Mouse (Mus musculus) right cerebral cortex, postnatal 14 days (tissue): ENCODE measurements around the gene Atg10.

Experiments used
- DNase-seq: peaks from one replicate; pipeline ENCODE4 v3.0.0; 2022

Gene Atg10

DNA sequence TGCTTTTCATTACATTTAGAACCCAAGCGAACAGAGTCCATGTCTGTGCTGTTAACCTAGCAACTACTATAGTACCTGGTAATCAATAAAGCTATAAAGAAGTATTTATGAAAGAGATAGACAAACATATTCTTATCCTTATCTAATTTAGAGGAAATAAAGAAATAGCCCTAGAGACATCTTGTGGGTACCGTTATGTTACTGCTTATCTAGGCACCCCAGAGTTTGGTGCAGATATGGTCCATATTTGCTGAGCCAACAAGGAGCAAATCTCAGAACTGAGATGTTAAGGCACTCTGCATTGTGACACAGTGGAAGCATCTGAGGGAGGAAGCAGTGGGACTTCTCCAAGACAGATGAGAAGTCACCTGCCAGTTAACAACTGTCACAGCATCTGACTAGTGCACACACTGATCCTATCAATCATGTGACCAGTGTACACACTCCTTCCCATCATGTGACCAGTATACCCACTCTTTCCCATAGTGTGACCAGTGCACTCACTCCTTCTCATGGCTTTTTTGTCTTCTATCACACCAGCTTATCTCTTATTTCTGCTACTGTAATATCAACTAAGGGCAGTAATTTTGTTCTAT lies 228.6 kb downstream of the Atg10 start:
- DNase-seq, result no peak

DNA sequence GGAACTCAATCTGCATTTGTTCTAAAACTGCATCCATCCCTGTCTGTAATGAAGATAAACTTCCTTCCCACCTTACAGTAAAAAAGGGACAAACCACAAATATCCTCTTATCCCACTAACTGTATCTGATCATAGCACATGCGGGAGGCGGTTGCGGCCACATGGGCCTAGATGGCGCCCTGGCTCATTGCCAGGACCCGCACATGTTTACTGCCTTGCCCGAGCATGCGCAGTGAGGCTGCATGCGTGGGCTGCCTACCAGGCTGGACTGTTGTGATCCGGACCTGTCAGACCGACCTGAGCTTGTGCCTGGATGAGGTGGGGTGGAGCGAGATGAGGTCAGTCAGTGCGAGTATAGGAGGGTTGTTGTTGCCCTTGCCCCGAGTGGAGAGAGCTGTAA lies 230.2 kb downstream of the Atg10 start:
- peak; percentile 37 for DNase-seq

DNA sequence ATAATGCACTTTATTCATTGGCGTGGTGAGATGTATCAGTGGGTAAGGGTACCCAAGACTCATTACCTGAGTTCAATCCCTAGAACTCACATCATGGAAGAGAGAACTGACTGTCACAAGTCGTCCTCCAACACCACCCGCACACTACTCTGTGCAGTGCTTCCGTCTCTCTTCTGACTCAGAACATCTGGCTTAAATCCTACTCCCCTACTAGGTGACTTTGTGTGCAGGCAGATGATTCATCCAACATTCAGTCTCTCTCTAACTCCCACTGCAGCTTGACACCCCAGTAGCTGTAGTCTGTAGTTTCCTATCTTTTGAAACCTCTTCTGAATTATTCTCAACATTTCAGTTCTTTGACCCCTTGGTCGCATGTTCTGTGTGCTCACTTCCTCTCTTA lies 230.8 kb downstream of the Atg10 start:
- DNase-seq, result no peak

DNA sequence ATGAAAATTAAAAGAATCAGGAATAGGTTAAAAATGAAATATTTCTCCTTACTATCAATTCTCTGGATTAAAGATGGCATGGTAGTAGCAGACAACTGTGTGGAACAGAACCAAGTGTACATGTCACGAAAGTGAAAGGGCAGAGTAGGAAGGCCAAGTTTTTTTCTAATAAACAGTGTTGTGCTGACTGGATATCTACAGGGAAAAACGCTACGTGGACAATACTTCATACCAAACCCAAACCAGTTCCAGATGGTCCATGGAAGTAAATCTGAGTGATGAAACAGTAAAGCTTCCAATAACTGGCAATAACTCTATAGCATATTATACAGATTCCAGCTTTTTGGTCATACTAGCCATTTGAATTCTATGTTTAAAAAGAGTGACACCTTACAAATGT lies 235.5 kb downstream of the Atg10 start:
- DNase-seq, result no peak

DNA sequence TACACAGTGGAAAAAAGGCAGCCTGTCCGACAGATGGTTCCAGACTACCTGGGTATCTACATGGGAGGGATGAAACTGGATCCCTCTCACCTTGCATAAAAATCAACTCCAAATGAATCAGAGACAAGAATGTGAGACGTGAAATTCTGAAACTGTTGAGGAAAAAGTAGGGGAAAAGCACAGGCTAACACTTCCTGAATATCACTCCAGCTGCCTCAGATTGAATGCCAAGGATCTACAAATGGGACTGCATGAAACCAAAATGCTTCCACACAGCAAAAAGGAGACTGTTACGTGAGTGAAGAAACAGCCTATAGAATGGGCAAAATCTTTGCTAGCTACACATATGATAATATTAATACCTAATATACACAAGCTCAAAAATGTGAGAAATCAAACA lies 238.4 kb downstream of the Atg10 start:
- DNase-seq, result no peak

DNA sequence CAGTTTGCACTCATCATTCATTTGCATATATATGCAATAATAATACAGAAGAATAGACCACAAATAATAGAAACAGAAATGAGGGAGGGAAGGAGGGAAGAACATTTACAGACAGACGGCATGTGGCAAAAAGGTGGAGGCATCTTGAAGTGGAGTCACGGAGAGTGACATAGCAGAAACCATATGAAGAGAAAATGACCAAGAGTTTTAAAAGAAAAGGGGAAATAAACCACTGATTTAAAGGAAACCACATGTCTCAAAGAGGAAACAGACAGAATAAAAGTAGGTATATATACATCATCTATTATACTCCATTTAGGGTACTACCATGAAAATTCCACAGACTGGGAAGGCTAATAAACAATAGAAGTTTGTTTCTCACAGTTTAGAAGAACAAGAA lies 239.7 kb downstream of the Atg10 start:
- no peak for DNase-seq

DNA sequence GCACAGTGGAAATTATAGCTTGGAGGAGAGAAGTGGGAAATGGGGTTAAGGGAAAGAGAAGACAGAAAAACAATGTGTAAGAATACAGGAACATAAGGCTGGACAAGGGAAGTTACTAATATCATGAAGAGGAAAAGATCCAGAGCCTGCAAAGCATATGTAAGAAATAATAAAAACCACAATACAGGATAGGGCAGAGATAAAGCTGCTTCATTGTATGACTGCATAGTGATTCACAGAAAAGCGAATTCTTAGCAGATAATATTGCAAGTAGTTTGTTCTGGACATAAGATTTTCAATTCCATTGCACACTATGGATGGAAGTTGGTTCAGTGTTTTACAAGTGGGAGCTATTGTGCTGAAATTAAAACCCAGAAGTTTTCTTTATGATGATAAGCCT lies 242.0 kb downstream of the Atg10 start:
- no peak for DNase-seq

DNA sequence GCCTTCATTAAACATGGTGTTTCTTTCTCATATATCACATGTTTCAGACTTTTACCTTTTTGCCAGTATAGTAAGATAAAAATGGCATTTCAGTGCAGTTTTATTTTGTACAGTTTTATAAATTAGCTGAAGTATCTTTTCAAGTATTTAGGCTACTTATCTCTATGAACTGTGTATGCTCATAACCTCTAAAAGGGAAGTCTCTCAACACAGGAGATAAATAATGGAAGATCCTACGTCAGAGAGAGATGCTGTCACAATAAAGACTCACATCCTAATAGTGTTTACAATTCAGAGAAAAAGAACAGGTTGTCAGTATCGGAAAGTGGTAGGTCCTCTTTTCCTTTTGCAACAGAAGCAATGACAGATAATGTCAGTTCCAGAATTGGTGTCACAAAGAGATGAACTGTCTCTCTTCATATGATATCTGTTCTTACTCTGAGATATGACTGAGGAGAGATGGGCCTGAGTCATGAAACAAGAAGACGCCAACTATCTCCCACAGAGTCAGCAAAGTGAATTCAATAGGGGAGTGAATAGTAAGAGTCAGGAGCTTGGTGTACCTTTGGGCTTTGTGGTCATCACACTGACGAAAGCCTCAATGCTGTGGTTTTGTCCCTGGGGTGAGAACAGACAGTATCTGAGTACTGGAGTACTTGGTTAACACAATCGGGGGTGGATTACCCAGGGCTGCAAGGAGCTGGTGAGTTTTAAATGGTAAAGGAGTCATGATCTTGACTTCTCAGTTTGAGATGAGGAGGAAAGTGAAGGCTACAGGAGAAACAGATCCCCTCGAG lies 242.7 kb downstream of the Atg10 start:
- no peak for DNase-seq

DNA sequence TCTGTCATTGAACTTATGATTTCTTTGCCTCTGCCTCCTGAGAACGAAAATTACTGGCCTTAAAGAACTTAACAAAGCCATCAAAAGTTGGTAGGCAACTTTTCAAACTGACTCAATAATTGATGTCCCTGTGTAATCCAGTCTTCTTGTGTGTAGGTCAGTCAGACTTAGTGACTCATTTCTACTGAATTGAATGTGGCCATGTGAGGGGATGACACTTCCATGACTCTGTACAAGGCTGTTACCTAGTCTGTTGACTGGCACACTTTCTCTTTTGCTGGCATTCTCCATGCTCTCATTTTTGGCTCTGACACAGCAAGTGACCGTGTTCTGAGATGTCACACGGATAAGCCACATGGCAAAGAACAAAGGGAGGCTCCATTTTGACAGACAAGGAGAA lies 246.7 kb downstream of the Atg10 start:
- no peak for DNase-seq

DNA sequence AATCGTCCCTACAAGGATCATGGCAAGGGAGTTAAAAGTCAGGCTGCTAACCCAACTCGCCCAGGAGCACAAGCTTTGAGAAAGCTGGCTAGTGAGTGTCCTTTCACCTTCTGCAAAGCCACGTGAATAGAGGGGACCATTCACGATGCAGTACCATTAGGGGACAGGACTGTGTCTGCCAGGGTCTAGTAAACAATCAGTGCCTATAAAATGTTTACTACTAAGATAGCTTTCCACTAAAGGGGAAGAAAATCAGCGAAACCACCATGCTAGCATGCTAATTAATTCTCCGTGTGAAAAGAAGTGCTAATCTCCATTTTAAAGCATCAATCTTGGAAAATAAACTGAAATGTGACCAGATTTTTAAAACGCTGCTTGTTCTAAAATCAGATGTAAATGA lies 250.4 kb downstream of the Atg10 start:
- no peak for DNase-seq

DNA sequence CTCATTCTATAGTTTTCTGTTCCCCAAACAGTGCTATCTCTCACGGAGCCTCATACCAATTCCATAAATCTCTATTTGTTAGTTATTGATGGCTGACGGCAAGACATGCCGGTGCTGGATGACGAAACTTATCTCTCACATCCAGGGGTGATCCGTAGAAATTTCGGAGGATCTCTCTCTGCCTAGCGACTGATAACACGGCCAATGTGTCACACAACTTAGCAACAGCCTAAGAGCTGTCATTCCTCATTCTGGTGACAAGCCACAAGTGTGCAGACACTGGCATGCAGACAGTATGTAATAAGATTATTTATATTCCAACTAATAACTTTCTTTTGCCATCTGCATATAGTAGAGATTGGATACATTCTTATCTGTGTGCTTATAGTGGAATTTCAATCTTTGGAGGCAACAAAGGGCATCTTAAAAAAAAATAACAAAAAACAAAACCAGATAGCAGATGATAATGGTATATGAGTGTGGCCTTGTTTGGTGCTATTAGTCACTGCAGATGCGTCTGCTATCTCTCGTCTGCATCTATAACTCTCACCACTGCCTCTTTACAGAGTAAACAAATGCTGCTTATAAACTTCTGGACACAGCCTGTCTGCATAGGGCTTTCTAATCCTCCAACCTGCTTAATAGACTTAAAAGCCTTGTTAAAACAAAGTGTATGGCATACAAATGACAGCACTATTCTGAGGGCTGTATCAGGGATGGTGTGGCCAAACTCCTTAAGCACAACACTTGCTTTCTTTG lies 253.3 kb downstream of the Atg10 start:
- no peak for DNase-seq

DNA sequence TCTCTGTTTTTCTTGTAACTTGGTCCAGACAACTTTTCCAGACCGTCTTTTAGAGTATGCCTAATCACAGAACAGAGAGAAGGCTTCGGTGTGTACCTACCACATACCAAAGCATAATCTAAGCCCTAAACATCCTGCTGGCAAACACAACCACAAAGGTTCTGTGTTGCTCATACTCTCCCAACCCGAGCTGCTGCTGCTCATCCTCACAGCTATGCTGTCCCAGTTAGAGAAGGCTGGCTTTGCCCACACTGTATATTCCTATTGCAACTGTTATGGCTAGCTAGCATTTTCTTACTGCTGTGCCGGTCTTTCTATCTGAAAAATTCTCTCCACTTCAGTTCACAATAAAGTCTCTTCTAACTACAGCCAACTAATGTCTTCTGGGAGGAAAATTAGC lies 254.8 kb downstream of the Atg10 start:
- DNase-seq, result no peak

DNA sequence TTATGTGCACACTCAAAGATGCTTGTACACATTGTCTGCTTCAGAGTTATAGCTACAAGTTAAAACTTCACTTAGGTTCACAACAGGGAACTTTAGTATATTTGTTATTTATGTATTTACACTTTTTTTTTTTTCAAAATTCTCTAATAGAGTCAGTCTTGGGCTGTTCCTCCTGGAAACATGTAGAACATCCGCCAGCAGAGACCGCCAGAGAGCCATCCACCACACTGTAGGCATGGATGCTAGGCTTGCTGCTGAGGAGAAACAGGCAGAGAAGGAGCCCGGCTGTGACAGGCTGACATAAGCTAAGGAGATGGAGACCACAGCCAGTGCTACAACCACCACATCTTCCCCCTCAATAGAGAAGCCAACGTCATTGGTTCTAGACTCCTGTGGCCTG lies 256.3 kb downstream of the Atg10 start:
- DNase-seq, result peak; percentile 91

DNA sequence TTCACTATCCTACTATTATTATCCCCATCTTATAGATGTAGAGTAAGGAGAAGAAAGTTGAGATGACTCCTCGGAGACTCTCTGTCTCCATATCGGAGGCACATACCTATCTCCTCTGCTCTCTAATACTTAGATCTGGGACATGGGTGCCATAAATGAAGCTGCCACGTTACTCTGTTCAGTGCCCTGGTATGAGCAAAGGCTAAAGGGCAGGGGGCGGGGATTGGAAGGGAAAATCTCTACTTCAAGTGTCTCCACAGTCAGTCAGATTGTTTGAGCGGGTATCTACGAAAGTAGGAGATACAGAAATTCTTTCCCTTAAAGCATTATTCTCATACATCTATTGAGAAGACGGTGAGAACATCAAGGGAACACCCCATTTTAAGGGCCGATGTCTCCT lies 257.8 kb downstream of the Atg10 start:
- DNase-seq, result no peak

DNA sequence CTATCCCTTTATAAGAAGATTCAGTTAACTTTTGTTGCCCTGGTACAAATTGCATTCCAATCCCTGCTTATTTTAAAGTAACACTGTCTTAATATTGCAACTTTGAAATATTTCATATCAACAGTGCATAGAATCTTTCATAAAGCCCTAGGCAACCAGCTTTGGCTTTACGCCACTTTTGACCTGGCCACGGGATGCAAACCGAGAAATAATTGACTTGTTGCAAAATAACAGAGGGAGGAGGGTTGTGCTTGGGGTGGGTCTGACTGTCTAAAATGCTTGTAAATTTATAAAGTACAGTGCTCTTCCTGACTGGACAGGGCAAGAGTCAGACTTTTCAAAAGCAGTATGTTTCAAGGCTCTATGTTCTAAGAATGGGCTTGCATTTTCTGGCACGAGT lies 259.3 kb downstream of the Atg10 start:
- DNase-seq, result no peak

DNA sequence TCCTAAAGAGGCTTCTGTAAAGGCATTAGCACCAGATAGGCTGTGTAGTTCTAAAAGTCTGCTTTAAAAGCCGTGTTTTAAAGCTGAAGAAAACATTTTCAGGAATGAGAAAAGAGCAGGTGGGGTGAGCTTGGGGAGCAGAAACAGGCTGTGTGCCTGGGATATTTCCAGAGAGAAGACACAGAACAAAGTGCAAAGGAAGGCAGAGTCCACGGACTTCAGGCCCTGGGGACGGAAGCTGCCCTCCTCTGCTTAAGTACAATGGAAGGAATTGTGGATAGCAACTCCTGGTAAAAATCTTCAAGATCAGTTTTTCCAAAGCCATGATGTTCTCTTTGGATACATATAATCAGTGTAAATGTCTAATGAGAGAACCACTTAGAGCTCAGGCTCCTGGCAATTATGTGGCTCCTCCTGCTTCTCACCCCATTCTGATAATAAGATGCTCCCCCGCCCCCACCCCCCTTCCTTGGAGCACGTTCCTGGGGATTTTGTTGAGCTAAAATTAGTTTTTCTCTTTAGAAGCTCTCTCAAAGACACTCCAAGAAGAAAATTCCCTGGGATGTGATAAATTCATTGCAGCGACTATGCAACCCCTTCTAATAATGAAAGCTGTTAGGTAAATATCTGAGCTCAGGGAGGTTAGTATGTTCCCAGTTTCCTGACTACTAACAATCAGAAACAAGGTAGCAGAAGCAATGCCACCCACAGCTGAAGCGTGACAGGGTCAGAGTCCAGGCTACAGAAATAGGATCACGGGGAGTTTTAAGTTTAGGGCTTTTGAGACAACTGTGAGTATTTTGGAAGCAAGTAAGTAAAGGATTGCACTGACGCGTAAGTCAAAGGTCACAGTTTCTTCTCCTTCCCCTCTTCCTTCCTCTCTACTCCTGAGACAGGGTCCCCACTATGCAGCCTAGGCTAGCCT lies 260.7 kb downstream of the Atg10 start:
- DNase-seq, result no peak

DNA sequence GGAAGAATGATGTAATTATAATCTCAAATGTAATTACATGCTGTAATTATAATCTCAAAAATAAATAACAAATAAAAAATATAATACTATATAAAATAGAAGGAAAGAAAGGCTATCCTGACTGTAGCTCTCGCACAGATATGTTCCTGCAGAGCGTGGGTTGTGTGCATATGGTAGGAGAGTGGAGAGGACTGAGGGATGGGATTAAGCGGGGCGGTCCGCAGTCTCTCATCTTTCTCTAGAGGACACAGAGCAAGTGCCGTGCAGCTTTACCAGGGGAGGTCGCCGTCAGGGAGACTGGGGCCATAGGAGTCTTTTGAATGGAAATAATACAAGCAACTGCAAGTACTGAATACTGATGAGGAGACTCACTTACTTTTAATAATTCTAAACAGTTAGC lies 263.2 kb downstream of the Atg10 start:
- no peak for DNase-seq

DNA sequence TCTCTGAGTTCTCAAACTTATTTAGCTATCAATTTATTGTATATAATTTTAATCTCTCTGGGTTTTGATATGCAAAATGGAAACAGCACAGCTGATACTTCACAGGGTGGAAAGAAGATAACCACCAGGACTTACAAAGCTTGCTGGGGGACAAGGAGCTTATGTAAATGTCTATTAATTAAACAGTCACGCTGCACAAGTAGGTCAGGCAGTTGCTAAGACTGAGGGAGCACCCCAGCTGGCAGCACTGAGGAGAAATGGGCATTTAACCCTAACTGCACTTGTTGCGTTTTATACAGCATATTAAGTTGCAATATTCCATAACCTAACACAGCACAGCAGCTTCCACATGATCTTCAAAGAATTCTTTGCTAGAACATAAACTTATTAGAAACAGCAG lies 264.9 kb downstream of the Atg10 start:
- DNase-seq, result no peak

DNA sequence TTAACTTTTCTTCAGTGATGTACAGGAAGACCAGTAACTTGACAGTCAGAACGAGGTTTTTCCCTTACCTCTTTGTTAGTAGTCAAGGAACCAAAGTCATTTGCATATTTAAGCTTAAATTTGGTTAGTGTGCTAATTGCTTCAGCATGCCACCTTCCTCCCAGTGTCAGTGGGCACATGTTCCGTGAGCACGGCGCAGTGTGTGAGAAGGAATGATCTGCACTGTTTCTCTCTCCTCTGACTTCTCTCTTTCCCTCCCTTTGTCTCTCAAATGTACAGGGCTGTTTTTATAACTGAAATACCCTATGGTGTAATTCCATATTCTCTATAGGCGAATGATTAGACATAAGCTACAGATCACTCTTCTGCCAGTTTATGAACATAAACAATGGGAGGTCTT lies 284.2 kb downstream of the Atg10 start:
- no peak for DNase-seq

DNA sequence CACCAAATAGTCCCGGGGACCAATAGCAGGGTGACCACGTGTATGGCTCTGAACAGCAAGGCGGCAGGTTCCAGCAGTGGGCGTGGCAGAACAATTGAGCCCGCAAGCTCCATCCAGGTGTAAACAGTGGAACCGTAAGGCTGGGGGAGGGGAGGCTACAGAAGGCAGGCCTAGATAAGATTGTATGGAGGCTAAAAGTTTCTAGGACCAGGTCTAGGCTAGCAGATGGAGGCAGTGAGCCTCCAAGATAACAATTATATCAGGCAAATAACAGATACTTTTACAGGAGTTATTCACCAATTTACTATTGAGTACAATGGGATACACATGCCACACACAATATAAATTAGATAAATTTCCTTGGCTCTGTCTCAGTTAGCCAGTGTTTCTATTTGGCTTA lies 284.6 kb downstream of the Atg10 start:
- DNase-seq, result no peak

DNA sequence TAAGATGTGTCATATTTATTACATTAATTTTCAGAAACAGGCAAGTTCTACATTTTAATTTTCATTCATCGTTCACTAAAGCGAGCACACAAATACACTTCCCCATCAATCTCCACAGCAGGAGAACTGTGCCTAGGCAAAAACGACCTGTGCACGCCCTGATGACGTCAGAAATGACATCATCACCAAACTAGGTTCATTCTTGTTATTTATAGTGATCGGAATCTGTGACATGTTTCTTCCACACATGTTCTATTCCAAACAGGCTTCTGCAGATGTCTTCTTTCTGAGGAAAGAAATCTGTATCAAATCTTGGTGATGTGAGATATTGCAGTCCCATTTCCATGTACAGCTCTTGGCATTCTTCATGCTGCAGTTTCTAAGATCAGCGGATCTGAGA lies 287.9 kb downstream of the Atg10 start:
- no peak for DNase-seq

DNA sequence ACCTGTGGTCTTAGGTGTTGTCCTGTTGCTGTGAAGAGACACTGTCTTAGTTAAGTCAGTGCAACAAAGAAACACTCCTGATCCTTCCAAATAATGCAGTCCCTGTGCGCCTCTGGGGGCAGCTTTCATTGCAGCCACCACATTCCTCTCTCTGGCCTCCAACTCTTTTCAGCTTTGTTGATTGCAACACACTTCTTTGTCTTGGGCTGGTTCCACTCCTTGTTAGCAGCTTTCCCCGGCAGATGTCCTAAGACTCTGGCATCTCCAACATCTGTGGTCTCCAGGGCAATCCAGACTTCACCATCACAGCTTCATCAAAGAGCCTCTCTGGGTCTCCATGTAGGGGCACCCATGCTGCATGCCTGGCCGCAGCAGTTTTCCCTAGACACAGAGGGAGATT lies 290.5 kb downstream of the Atg10 start:
- DNase-seq, result no peak

DNA sequence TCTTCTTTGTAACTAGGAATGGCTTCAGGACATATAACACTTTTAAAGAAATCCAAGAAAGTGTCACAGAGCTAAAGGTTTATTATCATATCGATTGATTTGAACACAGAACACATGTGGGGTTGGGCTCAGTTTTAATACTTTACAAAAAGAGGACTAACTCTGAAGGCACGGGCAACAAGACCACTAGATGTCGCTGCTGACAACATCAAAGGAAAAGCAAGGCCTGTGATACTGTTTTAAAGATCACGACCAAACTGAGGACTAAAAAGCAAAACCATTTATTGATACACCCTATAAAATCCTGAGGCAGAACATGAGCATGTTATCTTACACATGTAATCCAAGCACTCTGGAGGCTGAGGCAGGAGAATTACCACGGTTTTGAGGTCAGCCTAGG lies 293.9 kb downstream of the Atg10 start:
- peak; percentile 85 for DNase-seq
